Mouse (Mus musculus) cerebellum, adult 9-11 months (tissue): ENCODE results near the gene Stmn1.

Source experiments
- DNase-seq: peaks from one replicate; pipeline ENCODE4 v3.0.0; 2022

Stmn1 gene

GRCm38 (mm10) chr4:134460277-134460676, 7.8 kb upstream of the Stmn1 start:
- DNase-seq, result no peak

- DNase-seq, result no peak
These were observed 6.9 kb upstream of the Stmn1 start for GRCm38 (mm10) chr4:134461252-134461651.

GRCm38 (mm10) chr4:134465789-134466188, 2.3 kb upstream of the Stmn1 start:
- DNase-seq, result no peak

- DNase-seq, result no peak
These were observed 1.5 kb upstream of the Stmn1 start for GRCm38 (mm10) chr4:134466381-134467262.

- DNase-seq, result peak; percentile 76
These were observed 495 bp upstream of the Stmn1 start for GRCm38 (mm10) chr4:134467435-134468214.

GRCm38 (mm10) chr4:134468578-134469266, 602 bp downstream of the Stmn1 start:
- peak; percentile 96 for DNase-seq

- DNase-seq, result peak; percentile 58
These were observed 1.2 kb downstream of the Stmn1 start for GRCm38 (mm10) chr4:134469341-134469796.

GRCm38 (mm10) chr4:134469985-134470384, 1.9 kb downstream of the Stmn1 start:
- no peak for DNase-seq

GRCm38 (mm10) chr4:134471469-134471868, 3.3 kb downstream of the Stmn1 start:
- DNase-seq, result no peak

GRCm38 (mm10) chr4:134473764-134474163, 5.6 kb downstream of the Stmn1 start:
- no peak for DNase-seq

- DNase-seq, result no peak
These were observed 6.1 kb downstream of the Stmn1 start for GRCm38 (mm10) chr4:134474240-134474639.

GRCm38 (mm10) chr4:134476899-134477298, 8.8 kb downstream of the Stmn1 start:
- peak; percentile 77 for DNase-seq

- DNase-seq, result peak; percentile 94
These were observed 9.9 kb downstream of the Stmn1 start for GRCm38 (mm10) chr4:134478031-134478430.

GRCm38 (mm10) chr4:134479839-134480238, 11.7 kb downstream of the Stmn1 start:
- no peak for DNase-seq

GRCm38 (mm10) chr4:134480864-134481263, 12.7 kb downstream of the Stmn1 start:
- DNase-seq, result peak; percentile 84

- DNase-seq, result no peak
These were observed 13.2 kb downstream of the Stmn1 start for GRCm38 (mm10) chr4:134481270-134481669.

- DNase-seq, result peak; percentile 63
These were observed 14.3 kb downstream of the Stmn1 start for GRCm38 (mm10) chr4:134482442-134482841.

GRCm38 (mm10) chr4:134483078-134483688, 15.1 kb downstream of the Stmn1 start:
- DNase-seq, result peak; percentile 61

- DNase-seq, result peak; percentile 96
These were observed 15.6 kb downstream of the Stmn1 start for GRCm38 (mm10) chr4:134483696-134484095.

GRCm38 (mm10) chr4:134484231-134484630, 16.1 kb downstream of the Stmn1 start:
- peak; percentile 77 for DNase-seq

GRCm38 (mm10) chr4:134485151-134485900, 17.2 kb downstream of the Stmn1 start:
- peak; percentile 74 for DNase-seq

- no peak for DNase-seq
These were observed 20.1 kb downstream of the Stmn1 start for GRCm38 (mm10) chr4:134488211-134488610.
